Mouse (Mus musculus) small intestine, adult 2 months (tissue): Measurements from ENCODE around the gene Gas2.

Experiments
- CTCF ChIP-seq: fragments of 200-500 bp; IDR thresholded peaks from 2 replicates; pipeline ENCODE4 v1.5.1; 2012; ENCODE audit warnings: low read depth, mild to moderate bottlenecking, control low read depth, inconsistent platforms, low read length, moderate library complexity, mixed read lengths; ENCODE audit not compliant: insufficient replicate concordance, insufficient read length; ENCODE audit errors: extremely low read depth
- POLR2A ChIP-seq: fragments of 200-500 bp; IDR thresholded peaks from 2 replicates; pipeline ENCODE4 v1.6.1; 2012; ENCODE audit warnings: low read depth, mild to moderate bottlenecking, control low read depth, inconsistent platforms, low read length, moderate library complexity

GRCm38 (mm10) chr7:52024050-52024626 lies 162.3 kb downstream of the Gas2 start:
- TF ChIP-seq POLR2A (no peak), CTCF (no peak)
